Mouse (Mus musculus) neural tube, embryonic 11.5 days (tissue): ENCODE data around the gene Stk38l. TPM values are rescaled to one million over a fixed set of nuclear protein-coding genes. Genes with fewer than 3 reads are reported as not detected.
A peak's percentile ranks its signal among the peaks of the same experiment; 100 is the strongest.

Experiments used
- ATAC-seq: fragments of 200-750 bp; cut with Nextera tagmentation; 2 replicates; pipeline ENCODE4 v1.8.0; 2017; ENCODE audit warnings: moderate number of reproducible peaks, mild to moderate bottlenecking, moderate TSS enrichment, moderate library complexity; ENCODE audit not compliant: insufficient read depth, low FRiP score, low TSS enrichment
- DNase-seq: peaks from one replicate; pipeline ENCODE4 v3.0.0-alpha.2; 2015; ENCODE audit warnings: low spot score
- H3K27ac ChIP-seq: fragments of 300-500 bp; sonication (generic); 2 replicates; pipeline ENCODE4 v1.5.1; 2014; ENCODE audit warnings: low read depth, mild to moderate bottlenecking, low read length
- H3K27me3 ChIP-seq: fragments of 300-500 bp; sonication (generic); 2 replicates; pipeline ENCODE4 v1.6.1; 2014; ENCODE audit warnings: mild to moderate bottlenecking, low read length, mixed read lengths; ENCODE audit not compliant: control insufficient read depth, insufficient read depth
- H3K36me3 ChIP-seq: fragments of 300-500 bp; sonication (generic); 2 replicates; pipeline ENCODE4 v1.6.1; 2014; ENCODE audit warnings: mild to moderate bottlenecking, low read length, moderate library complexity, mixed read lengths; ENCODE audit not compliant: control insufficient read depth, insufficient read depth
- H3K4me1 ChIP-seq: fragments of 300-500 bp; sonication (generic); 2 replicates; pipeline ENCODE4 v1.6.1; 2014; ENCODE audit warnings: low read length, mixed read lengths; ENCODE audit not compliant: control insufficient read depth, insufficient read depth
- H3K4me2 ChIP-seq: fragments of 300-500 bp; sonication (generic); 2 replicates; pipeline ENCODE4 v1.6.1; 2014; ENCODE audit warnings: low read depth, mild to moderate bottlenecking, moderate library complexity
- H3K4me3 ChIP-seq: fragments of 300-500 bp; sonication (generic); 2 replicates; pipeline ENCODE4 v1.5.1; 2014; ENCODE audit warnings: low read depth, low read length
- H3K9ac ChIP-seq: fragments of 300-500 bp; sonication (generic); 2 replicates; pipeline ENCODE4 v1.6.1; 2014; ENCODE audit warnings: mild to moderate bottlenecking, low read length
- H3K9me3 ChIP-seq: fragments of 300-500 bp; sonication (generic); 2 replicates; pipeline ENCODE4 v1.6.1; 2016; ENCODE audit warnings: low read length; ENCODE audit not compliant: control insufficient read depth
- WGBS: fragments of 180-500 bp; shearing (Covaris S2); extraction: QIAGEN DNeasy Blood & Tissue Kit; methylation state at CpG from one replicate; pipeline ENCODE4 v1.1.7; 2014; 5-methylcytosine and 5-hydroxymethylcytosine counted together
- polyA plus RNA-seq: library from polyadenylated mRNA; unstranded; fragments of >200 nt; fragmentation: Nextera tagmentation; extraction: Ambion mirVana; gene quantifications from 2 replicates; pipeline ENCODE4 v1.2.1, GENCODE M21; 2014

Gene Stk38l
- 19.5 and 19.9 TPM in 2 replicates for polyA plus RNA-seq

DNA sequence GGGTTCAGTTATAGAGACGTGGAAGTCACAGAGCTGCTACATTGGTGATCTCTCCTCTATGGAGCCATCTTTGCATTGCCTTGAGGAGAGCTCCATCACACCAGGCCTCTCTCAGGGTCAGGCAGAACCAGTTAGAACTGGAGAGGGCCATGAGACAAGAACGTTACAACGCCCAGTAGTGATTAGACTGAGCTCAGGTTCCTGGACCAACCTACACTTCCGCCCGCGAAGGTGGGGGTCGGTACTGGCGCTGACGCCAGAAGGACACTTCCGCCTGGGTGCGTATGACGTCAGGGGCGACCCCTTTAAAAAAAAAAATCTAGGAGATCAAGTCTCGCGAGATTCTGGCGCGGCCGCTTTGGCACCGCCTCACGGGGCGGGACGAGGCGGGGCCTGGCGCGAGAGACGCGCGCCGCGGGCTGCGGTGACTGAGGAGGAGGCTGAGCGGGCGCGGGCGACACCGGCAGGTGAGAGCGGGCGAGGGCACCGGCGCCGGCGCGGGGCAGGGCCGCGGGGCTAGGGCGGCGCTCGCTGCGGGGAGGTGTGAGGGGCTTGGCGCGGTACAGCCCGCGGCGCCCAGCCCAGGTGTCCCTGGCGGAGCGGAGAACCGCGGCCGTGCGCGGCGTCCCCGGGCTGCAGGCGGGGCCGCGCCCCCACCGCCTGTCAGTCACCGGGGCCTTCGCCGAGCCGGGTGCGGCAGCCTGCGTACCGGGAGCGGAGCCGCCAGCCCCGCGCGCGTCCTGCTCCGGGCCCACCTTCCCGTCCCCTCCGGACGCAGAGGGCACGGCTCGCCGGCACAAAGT, at the start of gene Stk38l:
Gene Stk38l, plus strand, starts transcription at position 415 of the 803 bp plus-strand sequence.
- H3K36me3 ChIP-seq, result no peaks in the 10 kb centered on the region
- DNase-seq, result peak; percentile 97
- H3K4me1 ChIP-seq, result no peaks in the 10 kb centered on the region
- peak within 1 kb of the TSS; percentile 84 for H3K4me3 ChIP-seq
- peak; percentile 97 for ATAC-seq
- 0 out of 2 replicates have a peak within 1 kb of the TSS, but pooled peaks have one; percentile 17 for H3K27ac ChIP-seq
- H3K27me3 ChIP-seq, result no peaks in the 10 kb centered on the region
- peak within 1 kb of the TSS; percentile 61 for H3K4me2 ChIP-seq
- 2% methylated on average over 85 of the region's 87 CpGs for WGBS
- H3K9ac ChIP-seq, result peak within 1 kb of the TSS; percentile 79
- H3K9me3 ChIP-seq, result no peaks in the 10 kb centered on the region

DNA sequence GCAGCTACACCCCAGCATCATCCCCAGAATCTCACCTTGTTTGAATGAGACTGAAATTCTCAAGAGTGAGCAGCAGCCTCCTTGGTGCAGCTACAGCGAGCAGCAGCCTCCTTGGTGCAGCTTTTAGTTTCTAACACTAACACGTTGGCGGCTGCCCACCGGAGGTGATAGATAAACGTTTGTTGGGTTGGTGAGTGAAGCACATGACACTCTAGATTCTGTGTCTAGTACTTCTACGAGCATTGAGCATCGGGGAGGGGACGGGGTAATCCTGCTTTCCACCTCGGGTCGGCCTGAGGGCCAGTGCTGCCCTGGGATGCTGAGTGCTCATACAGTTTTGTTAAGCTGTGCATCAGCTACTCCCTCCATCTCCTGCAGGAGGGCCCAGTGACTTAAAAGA, 47.9 kb upstream of the Stk38l start:
- DNase-seq (no peak), ATAC-seq (no peak)
- WGBS, result 80% methylated on average over 10 of the region's 10 CpGs
- no peaks in the 10 kb centered on the region for H3K4me1 ChIP-seq
- no peak overlapping the region for H3K4me2 ChIP-seq
- H3K9ac ChIP-seq, result no peak overlapping the region
- no peaks in the 10 kb centered on the region for H3K9me3 ChIP-seq
- H3K27ac ChIP-seq, result no peak overlapping the region
- no peaks in the 10 kb centered on the region for H3K36me3 ChIP-seq
- H3K4me3 ChIP-seq, result no peak overlapping the region
- H3K27me3 ChIP-seq, result no peaks in the 10 kb centered on the region

DNA sequence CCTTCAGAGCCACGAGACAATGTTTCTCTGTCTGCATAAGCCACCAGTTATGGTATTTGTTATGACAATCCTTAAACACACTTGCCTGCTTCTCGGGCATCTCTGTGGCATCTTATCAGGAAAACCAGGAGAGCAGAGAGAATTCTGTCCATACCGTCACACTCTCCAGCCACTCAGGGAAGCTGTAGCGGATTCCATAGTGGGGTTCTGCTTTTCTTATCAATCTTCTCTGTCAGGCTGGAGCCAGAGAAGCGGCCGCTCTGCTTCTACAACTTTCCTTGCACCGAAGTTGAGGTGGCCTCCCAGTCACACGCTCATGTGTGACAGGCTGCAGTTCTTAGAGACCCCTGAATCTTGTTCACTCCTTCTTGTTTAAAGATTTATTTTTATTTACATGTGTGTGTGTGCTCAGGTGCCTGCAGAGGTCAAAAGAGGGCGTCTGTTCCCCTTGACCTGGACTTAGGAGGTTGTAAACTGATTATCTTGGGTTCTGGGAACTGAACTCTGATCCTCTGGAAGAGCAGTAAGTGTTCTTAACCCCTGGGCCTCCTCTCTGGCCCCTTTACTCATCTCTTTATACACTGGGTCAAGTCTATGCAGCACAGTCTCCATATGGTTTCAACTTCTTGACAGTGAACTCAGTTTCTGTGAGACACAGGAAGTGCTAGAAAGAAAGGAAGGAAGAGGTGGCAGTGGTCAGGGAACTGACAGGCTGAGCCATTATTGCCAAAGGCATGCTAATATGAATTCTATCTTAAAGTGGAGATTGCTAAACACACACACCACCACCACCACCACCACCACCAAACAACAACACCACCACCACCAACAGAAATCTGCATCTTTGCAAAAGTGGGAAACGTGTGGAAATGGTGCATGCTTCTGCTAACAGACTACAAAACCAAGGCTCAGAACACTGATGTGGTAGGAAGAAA, 46.4 kb upstream of the Stk38l start:
- H3K36me3 ChIP-seq, result no peaks in the 10 kb centered on the region
- no peak for ATAC-seq
- H3K4me3 ChIP-seq, result no peak overlapping the region
- H3K27me3 ChIP-seq, result no peaks in the 10 kb centered on the region
- H3K4me1 ChIP-seq, result no peaks in the 10 kb centered on the region
- H3K9me3 ChIP-seq, result no peaks in the 10 kb centered on the region
- 83% methylated on average over 10 of the region's 10 CpGs for WGBS
- no peak overlapping the region for H3K9ac ChIP-seq
- H3K27ac ChIP-seq, result no peak overlapping the region
- H3K4me2 ChIP-seq, result no peak overlapping the region
- no peak for DNase-seq

DNA sequence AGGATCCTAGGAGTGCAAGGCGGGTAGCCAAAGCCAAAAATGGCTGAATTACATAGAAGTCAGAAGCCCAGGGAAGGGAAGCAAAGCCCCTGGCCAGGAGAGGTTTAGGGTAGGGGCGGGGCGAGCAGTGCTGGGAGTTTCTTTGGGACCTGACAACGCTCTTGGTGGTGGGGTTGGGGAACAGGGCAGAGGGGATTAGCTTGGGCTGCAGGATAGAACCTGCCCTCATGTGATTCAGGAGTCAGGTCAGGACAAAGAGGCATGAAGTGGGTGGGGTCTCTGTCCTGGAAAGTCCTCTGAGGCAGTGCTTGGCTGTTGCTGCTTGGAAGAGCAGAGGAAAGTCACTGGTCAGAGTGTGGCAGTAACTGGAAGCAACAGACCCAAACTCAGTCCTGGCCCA, 40.9 kb upstream of the Stk38l start:
- Histone ChIP-seq H3K4me2 (no peak overlapping the region), H3K27ac (no peak overlapping the region), H3K27me3 (no peaks in the 10 kb centered on the region), H3K4me1 (no peaks in the 10 kb centered on the region), H3K9ac (no peak overlapping the region), H3K4me3 (no peak overlapping the region), H3K9me3 (no peaks in the 10 kb centered on the region), H3K36me3 (no peaks in the 10 kb centered on the region)
- DNase-seq (no peak), ATAC-seq (no peak)
- WGBS, result 81% methylated on average over 4 of the region's 4 CpGs

DNA sequence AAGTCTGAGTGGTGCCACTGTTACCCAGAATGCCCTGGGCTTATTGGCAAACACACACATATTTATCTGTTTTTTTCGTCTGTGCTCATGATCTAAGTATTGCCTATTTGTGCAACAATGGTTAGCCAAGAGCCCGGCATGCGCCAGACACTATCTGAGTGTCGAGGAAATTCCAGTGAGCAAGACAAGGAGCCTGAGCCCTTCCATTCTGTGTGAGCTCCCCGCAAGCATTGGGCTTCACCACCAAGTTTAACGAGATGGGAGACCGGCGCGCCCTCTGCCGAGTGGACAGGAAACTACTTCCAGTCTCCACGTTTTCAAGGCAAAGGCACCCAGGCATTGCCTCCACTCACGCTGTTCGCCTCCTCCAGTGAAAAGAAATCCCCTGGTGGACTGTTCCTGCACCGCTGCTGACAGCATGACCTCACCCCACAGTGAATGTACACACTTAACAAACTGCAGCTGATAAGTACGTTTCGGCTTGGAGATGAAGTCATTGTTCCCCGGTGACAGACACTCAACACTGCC, 39.0 kb upstream of the Stk38l start:
- no peak for ATAC-seq
- no peak for DNase-seq
- Histone ChIP-seq H3K36me3 (no peaks in the 10 kb centered on the region), H3K4me2 (no peak overlapping the region), H3K27me3 (no peaks in the 10 kb centered on the region), H3K4me1 (no peaks in the 10 kb centered on the region), H3K9ac (no peak overlapping the region), H3K4me3 (no peak overlapping the region), H3K27ac (no peak overlapping the region), H3K9me3 (no peaks in the 10 kb centered on the region)
- 85% methylated on average over 17 of the region's 17 CpGs for WGBS

DNA sequence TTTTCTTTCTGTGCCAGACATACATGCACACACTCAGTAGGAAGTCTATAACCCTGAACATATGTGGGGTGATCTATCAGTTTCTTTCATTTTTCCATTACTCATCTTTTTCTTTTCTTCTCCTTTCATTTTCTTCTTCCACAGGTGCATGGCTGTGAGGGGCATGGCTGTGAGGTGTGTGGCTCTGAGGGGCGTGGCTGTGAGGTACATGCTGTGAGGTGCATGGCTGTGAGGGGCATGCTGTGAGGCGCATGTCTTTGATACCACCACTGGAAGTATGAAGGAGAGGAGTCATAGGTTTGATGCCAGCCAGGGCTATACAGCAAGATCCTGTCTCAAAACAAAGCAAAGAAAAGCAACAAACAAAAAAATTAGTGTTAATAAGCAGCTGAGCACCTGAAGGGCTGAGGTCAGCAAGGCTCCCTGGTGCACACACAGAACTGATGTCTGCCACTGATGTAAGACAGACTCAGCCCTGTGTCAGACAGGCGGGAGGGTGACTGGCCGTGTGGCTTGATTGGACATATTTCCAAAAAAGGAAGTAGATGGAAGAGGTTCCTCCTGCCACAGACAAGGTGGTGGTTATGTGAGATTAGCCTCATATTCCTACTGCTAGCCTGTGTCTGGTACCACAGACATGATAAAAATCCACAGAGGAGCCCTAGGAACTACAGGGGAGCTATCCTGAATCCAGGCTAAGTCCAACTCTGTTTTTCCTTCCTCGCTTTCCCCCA, 38.2 kb upstream of the Stk38l start:
- Histone ChIP-seq H3K27me3 (no peaks in the 10 kb centered on the region), H3K9me3 (no peaks in the 10 kb centered on the region), H3K4me2 (no peak overlapping the region), H3K4me3 (no peak overlapping the region), H3K36me3 (no peaks in the 10 kb centered on the region), H3K4me1 (no peaks in the 10 kb centered on the region), H3K9ac (no peak overlapping the region), H3K27ac (no peak overlapping the region)
- ATAC-seq, result no peak
- WGBS, result 85% methylated on average over 5 of the region's 5 CpGs
- no peak for DNase-seq

DNA sequence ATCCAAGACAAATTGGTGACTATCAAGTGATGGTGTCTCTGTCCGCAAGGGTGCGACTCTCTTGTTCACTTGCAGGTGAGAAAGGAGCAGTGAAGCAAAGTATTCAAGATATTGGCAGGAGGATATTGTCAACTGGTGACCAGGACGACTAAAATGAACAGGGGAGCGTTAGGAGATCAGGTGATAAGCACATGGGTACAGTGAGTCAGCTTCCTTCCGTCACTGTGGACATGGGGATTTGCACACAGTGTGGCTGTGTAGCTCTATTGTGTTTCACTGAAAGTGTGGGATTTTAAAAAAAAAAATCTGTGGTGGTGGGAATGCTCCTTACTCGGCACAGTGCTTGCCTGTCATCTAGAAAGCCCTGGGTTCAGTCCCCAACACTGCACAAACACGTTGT, 36.8 kb upstream of the Stk38l start:
- H3K9ac ChIP-seq, result no peak overlapping the region
- H3K27ac ChIP-seq, result no peak overlapping the region
- H3K36me3 ChIP-seq, result no peaks in the 10 kb centered on the region
- no peaks in the 10 kb centered on the region for H3K27me3 ChIP-seq
- H3K4me2 ChIP-seq, result no peak overlapping the region
- no peak for DNase-seq
- no peak for ATAC-seq
- H3K4me3 ChIP-seq, result no peak overlapping the region
- H3K9me3 ChIP-seq, result no peaks in the 10 kb centered on the region
- H3K4me1 ChIP-seq, result no peaks in the 10 kb centered on the region
- WGBS, result 88% methylated on average over 7 of the region's 7 CpGs

DNA sequence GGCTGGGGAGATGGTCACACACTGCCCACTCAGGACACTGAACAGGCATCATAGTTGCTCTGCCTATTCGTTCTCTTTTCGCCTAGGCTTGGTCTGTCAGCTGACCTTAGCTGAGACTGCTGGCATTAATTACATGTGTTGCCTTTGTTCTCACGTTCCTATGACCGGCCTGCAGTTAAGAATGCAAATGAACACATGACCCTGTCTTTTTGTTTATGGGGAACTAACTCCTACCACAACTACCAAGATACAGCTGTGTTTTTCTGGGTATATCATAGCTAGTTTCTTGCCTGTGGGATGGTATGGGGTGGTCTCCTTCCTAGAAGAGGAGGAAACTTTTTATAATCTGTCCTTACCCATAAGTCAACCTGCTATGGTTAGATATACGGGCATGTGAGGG, 35.9 kb upstream of the Stk38l start:
- no peaks in the 10 kb centered on the region for H3K4me1 ChIP-seq
- H3K27ac ChIP-seq, result no peak overlapping the region
- WGBS, result 84% methylated on average over 5 of the region's 5 CpGs
- no peaks in the 10 kb centered on the region for H3K36me3 ChIP-seq
- no peak overlapping the region for H3K9ac ChIP-seq
- no peak overlapping the region for H3K4me3 ChIP-seq
- no peak for DNase-seq
- ATAC-seq, result no peak
- no peaks in the 10 kb centered on the region for H3K27me3 ChIP-seq
- H3K9me3 ChIP-seq, result no peaks in the 10 kb centered on the region
- no peak overlapping the region for H3K4me2 ChIP-seq
